Mouse (Mus musculus): ENCODE data around the gene Eef1a2. TPM values are rescaled to one million over a fixed set of nuclear protein-coding genes. Genes with fewer than 3 reads are reported as not detected.

Gene Eef1a2
- polyA plus RNA-seq, 1 experiment = 0.48 TPM

GRCm38 (mm10) chr2:181158471-181158870 lies 1.7 kb upstream of the Eef1a2 start:
- no peak for DNase-seq (ENCODE audit: low spot score)

GRCm38 (mm10) chr2:181157716-181158302 lies 995 bp upstream of the Eef1a2 start:
- no peak for DNase-seq (ENCODE audit: low spot score)

- DNase-seq (ENCODE audit: low spot score) = no peak
Observed at GRCm38 (mm10) chr2:181157180-181157579, 366 bp upstream of the Eef1a2 start.

- no peak for DNase-seq (ENCODE audit: low spot score)
Observed at GRCm38 (mm10) chr2:181155801-181156200, 1.0 kb downstream of the Eef1a2 start.

GRCm38 (mm10) chr2:181154831-181155415 lies 1.9 kb downstream of the Eef1a2 start:
- DNase-seq (ENCODE audit: low spot score) = no peak

- no peak for DNase-seq (ENCODE audit: low spot score)
Observed at GRCm38 (mm10) chr2:181154361-181154760, 2.5 kb downstream of the Eef1a2 start.

- DNase-seq (ENCODE audit: low spot score) = no peak
Observed at GRCm38 (mm10) chr2:181153837-181154236, 3.0 kb downstream of the Eef1a2 start.

- no peak for DNase-seq (ENCODE audit: low spot score)
Observed at GRCm38 (mm10) chr2:181153131-181153530, 3.7 kb downstream of the Eef1a2 start.

GRCm38 (mm10) chr2:181152701-181153100 lies 4.1 kb downstream of the Eef1a2 start:
- DNase-seq (ENCODE audit: low spot score) = no peak

GRCm38 (mm10) chr2:181150281-181150680 lies 6.5 kb downstream of the Eef1a2 start:
- no peak for DNase-seq (ENCODE audit: low spot score)

- no peak for DNase-seq (ENCODE audit: low spot score)
Observed at GRCm38 (mm10) chr2:181148318-181148955, 8.4 kb downstream of the Eef1a2 start.

GRCm38 (mm10) chr2:181147546-181148317 lies 9.1 kb downstream of the Eef1a2 start:
- no peak for DNase-seq (ENCODE audit: low spot score)

GRCm38 (mm10) chr2:181146976-181147545 lies 9.8 kb downstream of the Eef1a2 start:
- DNase-seq (ENCODE audit: low spot score) = no peak

- DNase-seq (ENCODE audit: low spot score) = no peak
Observed at GRCm38 (mm10) chr2:181144675-181145074, 12.1 kb downstream of the Eef1a2 start.

- DNase-seq (ENCODE audit: low spot score) = no peak
Observed at GRCm38 (mm10) chr2:181143509-181144276, 13.1 kb downstream of the Eef1a2 start.

- DNase-seq (ENCODE audit: low spot score) = no peak
Observed at GRCm38 (mm10) chr2:181142703-181143135, 14.1 kb downstream of the Eef1a2 start.

- no peak for DNase-seq (ENCODE audit: low spot score)
Observed at GRCm38 (mm10) chr2:181139641-181140193, 17.1 kb downstream of the Eef1a2 start.

- no peak for DNase-seq (ENCODE audit: low spot score)
Observed at GRCm38 (mm10) chr2:181136934-181137333, 19.9 kb downstream of the Eef1a2 start.

GRCm38 (mm10) chr2:181135446-181135818 lies 21.4 kb downstream of the Eef1a2 start:
- no peak for DNase-seq (ENCODE audit: low spot score)

- DNase-seq (ENCODE audit: low spot score) = no peak
Observed at GRCm38 (mm10) chr2:181134591-181135445, 22.0 kb downstream of the Eef1a2 start, which contains the start of gene Kcnq2. Gene Kcnq2 (minus strand): TSS chr2:181135300.

All from urinary bladder, adult 2 months (tissue).